In genomic region chr1:38252766-38253079, GRCm38 (mm10) we compare ENCODE assay signal across 9 mouse cellular contexts.
DNase-seq lines count a peak whose midpoint lies in the region; ATAC-seq and TF ChIP-seq lines count a peak whose summit lies in the region.
"Had no signal": no experiment of that assay in that cellular context is flagged by ENCODE, and none has a peak within 500 bp of the region (broad histone marks: within the 10 kb centered on the region; RNA-seq: fewer than 3 reads in every experiment).

No protein-coding gene starts in this region.

- no peaks in the 10 kb centered on the region for H3K36me3 ChIP-seq in hindbrain, embryonic 11.5 days (ENCODE audit: control insufficient read depth, insufficient read depth, low read length)
- H3K36me3 ChIP-seq in hindbrain, embryonic 16.5 days (ENCODE audit: control insufficient read depth, insufficient read depth, low read length), result no peaks in the 10 kb centered on the region
- no peaks in the 10 kb centered on the region for H3K36me3 ChIP-seq in ES-E14 (ENCODE audit: control insufficient read depth, insufficient read depth, low read length, poor library complexity, severe bottlenecking)
- no peaks in the 10 kb centered on the region for H3K36me3 ChIP-seq in lung, postnatal 0 days (ENCODE audit: insufficient read depth, low read length)
- no peaks in the 10 kb centered on the region for H3K36me3 ChIP-seq in thymus, adult 2 months (ENCODE audit: control insufficient read depth, insufficient read depth, low read length)
- H3K36me3 ChIP-seq in forebrain, embryonic 12.5 days (replicated peaks), result no peaks in the 10 kb centered on the region
- H3K36me3 ChIP-seq: liver, embryonic 13.5 days had no signal

- TF ChIP-seq EP300 in lung, postnatal 0 days (IDR thresholded peaks at IDR 0.05), result no peak

- H3K27me3 ChIP-seq in hindbrain, embryonic 11.5 days (ENCODE audit: control insufficient read depth, insufficient read depth, low read length), result no peaks in the 10 kb centered on the region
- no peaks in the 10 kb centered on the region for H3K27me3 ChIP-seq in hindbrain, embryonic 16.5 days (replicated peaks; ENCODE audit: control insufficient read depth, insufficient read depth, low read length)
- H3K27me3 ChIP-seq in lung, postnatal 0 days (replicated peaks; ENCODE audit: insufficient read depth, low read length), result no peaks in the 10 kb centered on the region
- no peaks in the 10 kb centered on the region for H3K27me3 ChIP-seq in thymus, adult 2 months (ENCODE audit: control insufficient read depth, insufficient read depth, low read length)
- no peaks in the 10 kb centered on the region for H3K27me3 ChIP-seq in forebrain, embryonic 12.5 days
- H3K27me3 ChIP-seq: liver, embryonic 13.5 days had no signal

- H3K4me2 ChIP-seq in hindbrain, embryonic 11.5 days (replicated peaks; ENCODE audit: low read depth, low read length), result no peak overlapping the region
- H3K4me2 ChIP-seq in hindbrain, embryonic 16.5 days (ENCODE audit: low read length), result no peak overlapping the region
- no peak overlapping the region for H3K4me2 ChIP-seq in lung, postnatal 0 days (replicated peaks; ENCODE audit: low read depth, low read length)
- no peak overlapping the region for H3K4me2 ChIP-seq in forebrain, embryonic 12.5 days
- H3K4me2 ChIP-seq: liver, embryonic 13.5 days had no signal

- no peak for ATAC-seq in hindbrain, embryonic 11.5 days (ENCODE audit: low FRiP score)
- no peak for ATAC-seq in hindbrain, embryonic 16.5 days
- ATAC-seq in lung, postnatal 0 days, result peak; percentile 33; the same call in 1 of the 2 replicates
- ATAC-seq in forebrain, embryonic 12.5 days (ENCODE audit: low FRiP score), result no peak

- H3K4me1 ChIP-seq in hindbrain, embryonic 11.5 days (replicated peaks; ENCODE audit: control insufficient read depth, insufficient read depth, low read length), result no peaks in the 10 kb centered on the region
- peaks cover 3% of the 10 kb centered on the region for H3K4me1 ChIP-seq in hindbrain, embryonic 16.5 days (ENCODE audit: control insufficient read depth, insufficient read depth, low read depth, low read length)
- H3K4me1 ChIP-seq in ES-E14 (ENCODE audit: control insufficient read depth in 2 of 2, insufficient read depth in 2 of 2, low read length in 2 of 2, poor library complexity in 1 of 2), result no peaks in the 10 kb centered on the region
- no peaks in the 10 kb centered on the region for H3K4me1 ChIP-seq in lung, postnatal 0 days (ENCODE audit: insufficient read depth, low read depth, low read length)
- no peaks in the 10 kb centered on the region for H3K4me1 ChIP-seq in thymus, adult 2 months (replicated peaks; ENCODE audit: control insufficient read depth, insufficient read depth, low read length)
- peaks cover 10% of the 10 kb centered on the region; the same call in 1 of the 2 replicates for H3K4me1 ChIP-seq in forebrain, embryonic 12.5 days
- H3K4me1 ChIP-seq: liver, embryonic 13.5 days had no signal

- H3K9ac ChIP-seq in hindbrain, embryonic 11.5 days (ENCODE audit: low read depth, low read length), result no peak overlapping the region
- no peak overlapping the region for H3K9ac ChIP-seq in hindbrain, embryonic 16.5 days (ENCODE audit: low read depth, low read length)
- H3K9ac ChIP-seq in ES-E14 (ENCODE audit: insufficient read depth, low read depth, low read length, poor library complexity, severe bottlenecking), result no peak overlapping the region
- H3K9ac ChIP-seq in lung, postnatal 0 days (replicated peaks; ENCODE audit: low read depth), result no peak overlapping the region
- H3K9ac ChIP-seq in forebrain, embryonic 12.5 days, result no peak overlapping the region
- H3K9ac ChIP-seq: liver, embryonic 13.5 days had no signal

- H3K4me3 ChIP-seq in hindbrain, embryonic 11.5 days (ENCODE audit: low read depth, low read length), result no peak overlapping the region
- H3K4me3 ChIP-seq in hindbrain, embryonic 16.5 days (ENCODE audit: low read length), result no peak overlapping the region
- no peak overlapping the region for H3K4me3 ChIP-seq in ES-E14 (ENCODE audit: insufficient read depth in 1 of 2, low read depth in 1 of 2, low read length in 2 of 2, poor library complexity in 1 of 2, severe bottlenecking in 1 of 2)
- H3K4me3 ChIP-seq in lung, postnatal 0 days (ENCODE audit: low read depth, low read length), result no peak overlapping the region
- no peak overlapping the region for H3K4me3 ChIP-seq in thymus, adult 2 months (ENCODE audit: control insufficient read depth, insufficient read depth, low read length)
- no peak overlapping the region for H3K4me3 ChIP-seq in forebrain, embryonic 12.5 days (replicated peaks)
- H3K4me3 ChIP-seq: liver, embryonic 13.5 days had no signal

- no peaks in the 10 kb centered on the region for H3K9me3 ChIP-seq in hindbrain, embryonic 11.5 days (ENCODE audit: control insufficient read depth, low read length)
- H3K9me3 ChIP-seq in hindbrain, embryonic 16.5 days (ENCODE audit: control insufficient read depth, low read length), result no peaks in the 10 kb centered on the region
- H3K9me3 ChIP-seq in ES-E14 (ENCODE audit: control insufficient read depth, insufficient read depth, low read depth, low read length), result no peaks in the 10 kb centered on the region
- no peaks in the 10 kb centered on the region for H3K9me3 ChIP-seq in lung, postnatal 0 days (ENCODE audit: low read length)
- no peaks in the 10 kb centered on the region for H3K9me3 ChIP-seq in forebrain, embryonic 12.5 days
- H3K9me3 ChIP-seq: liver, embryonic 13.5 days had no signal

- in situ Hi-C loops in ES-E14 (cut with MboI; ENCODE audit: low sequenced_read_pairs in 2 of 2, unreplicated experiment in 2 of 2), result no loop called here

- no peak for TF ChIP-seq POLR2A in thymus, adult 2 months (IDR thresholded peaks at IDR 0.05; ENCODE audit: control insufficient read depth, extremely low read depth, insufficient read depth, low read length, poor library complexity)

- peak; percentile 45 for DNase-seq in hindbrain, embryonic 11.5 days (ENCODE audit: low spot score)
- peak; percentile 20 for DNase-seq in ES-E14 (ENCODE audit: low read depth, low spot score)
- DNase-seq in c-Kit-positive CD71-positive TER-119-negative erythroid progenitor cells, embryonic 14.5 days (ENCODE audit: low read depth), result peak; percentile 8
- DNase-seq in lung, postnatal 0 days (ENCODE audit: low spot score), result peak; percentile 51
- peak; percentile 58 for DNase-seq in thymus, adult 2 months
- DNase-seq in left cerebral cortex, adult 11 months (ENCODE audit: low spot score), result no peak
- DNase-seq: liver, embryonic 13.5 days had no signal

- no peak overlapping the region for H3K27ac ChIP-seq in hindbrain, embryonic 11.5 days (ENCODE audit: low read depth, low read length)
- H3K27ac ChIP-seq in hindbrain, embryonic 16.5 days (ENCODE audit: low read depth, low read length), result no peak overlapping the region
- no peak overlapping the region for H3K27ac ChIP-seq in ES-E14 (ENCODE audit: insufficient read depth, low read depth, low read length, poor library complexity, severe bottlenecking)
- H3K27ac ChIP-seq in lung, postnatal 0 days (ENCODE audit: low read length), result no peak overlapping the region
- H3K27ac ChIP-seq in thymus, adult 2 months (ENCODE audit: control insufficient read depth, insufficient read depth, low read length), result no peak overlapping the region
- no peak overlapping the region for H3K27ac ChIP-seq in forebrain, embryonic 12.5 days
- H3K27ac ChIP-seq: liver, embryonic 13.5 days had no signal

- WGBS in hindbrain, embryonic 11.5 days, result 46% methylated on average over 2 of the region's 2 CpGs
- 31% methylated on average over 2 of the region's 2 CpGs for WGBS in hindbrain, embryonic 16.5 days
- WGBS in lung, postnatal 0 days, result 18% methylated on average over 2 of the region's 2 CpGs
- 43% methylated on average over 2 of the region's 2 CpGs for WGBS in thymus, adult 2 months
- WGBS in forebrain, embryonic 12.5 days, result 46% methylated on average over 2 of the region's 2 CpGs

- TF ChIP-seq CTCF in lung, postnatal 0 days (IDR thresholded peaks at IDR 0.05), result peak; percentile 77
- TF ChIP-seq CTCF in thymus, adult 2 months (IDR thresholded peaks at IDR 0.05; ENCODE audit: borderline replicate concordance, control insufficient read depth, extremely low read depth, insufficient read depth, low read length, poor library complexity), result peak; percentile 57; the same call in 1 of the 2 replicates

TF ChIP-seq in ES-E14, 5 proteins besides CTCF, POLR2A, EP300 and RAD21:
- TF ChIP-seq CHD2 (IDR thresholded peaks at IDR 0.05; ENCODE audit: low read depth, low read length) (no peak), ZC3H11A (IDR thresholded peaks at IDR 0.05; ENCODE audit: borderline replicate concordance, low read depth, low read length) (0 out of 2 replicates have a peak, but pooled peaks have one; percentile 7), MAFK (IDR thresholded peaks at IDR 0.05; ENCODE audit: insufficient read depth, low read depth, low read length) (no peak), ZNF384 (IDR thresholded peaks at IDR 0.05; ENCODE audit: low read depth, low read length) (no peak), HCFC1 (IDR thresholded peaks at IDR 0.05; ENCODE audit: borderline replicate concordance, insufficient read depth, low read length) (no peak)
